Mouse (Mus musculus): ENCODE measurements around the gene Fam129a. TPM values are rescaled to one million over a fixed set of nuclear protein-coding genes. Genes with fewer than 3 reads are reported as not detected.
A peak's percentile ranks its signal among the peaks of the same experiment; 100 is the strongest.

Fam129a gene
- polyA plus RNA-seq, 1 experiment from 2014 or later: 9.5 TPM

DNA sequence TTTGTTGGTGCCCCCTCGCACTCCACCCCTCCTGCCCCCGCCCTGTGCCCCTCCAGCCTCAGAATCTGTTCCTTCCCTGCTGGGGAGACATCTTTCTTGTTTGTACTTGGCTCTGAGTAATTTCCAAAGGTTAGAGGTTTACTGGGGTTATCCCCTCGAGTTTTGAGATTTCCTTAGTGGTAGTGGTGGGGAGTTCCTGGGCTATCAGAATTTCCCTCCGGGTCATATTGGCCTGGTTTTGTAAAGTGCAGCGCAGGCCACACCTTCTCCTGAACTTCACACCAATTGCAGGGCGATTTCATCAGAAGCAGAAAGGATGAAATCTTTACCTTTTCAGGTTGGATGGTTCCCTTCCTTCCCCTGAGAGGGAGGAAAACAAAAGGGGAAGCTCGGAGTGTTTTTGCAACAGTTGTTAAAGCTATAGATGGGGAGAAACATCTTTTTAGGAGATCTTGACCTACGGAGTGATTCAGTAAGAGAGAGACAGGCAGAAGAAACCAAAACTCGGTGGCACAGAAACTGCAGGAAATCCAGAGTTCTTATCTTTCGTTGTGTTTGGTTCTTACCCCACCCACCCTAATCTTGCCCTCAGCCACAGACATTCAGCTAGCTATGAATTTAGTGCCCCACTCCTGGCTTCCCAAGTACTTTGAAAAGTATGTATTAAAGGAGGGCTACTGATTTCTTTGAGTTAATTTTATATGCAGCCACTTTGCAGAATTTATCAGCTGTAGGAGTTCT lies 1.0 kb downstream of the Fam129a start:
- Histone ChIP-seq H3K4me3 (ENCODE audit: inconsistent target) (peak overlapping the region; percentile 76), H3K79me2 (ENCODE audit: inconsistent target) (peaks cover 47% of the 10 kb centered on the region), H3K27ac (peak overlapping the region; percentile 48), H3K36me3 (ENCODE audit: inconsistent target) (0 out of 2 replicates have a peak, but pooled peaks cover 6% of the 10 kb centered on the region)
- WGBS (ENCODE audit: missing documents): 2% methylated on average over 10 of the region's 10 CpGs

- peak overlapping the region; percentile 76; the same call in 1 of the 2 replicates for H3K4me3 ChIP-seq (ENCODE audit: inconsistent target)
- 75% methylated on average over 7 of the region's 7 CpGs for WGBS (ENCODE audit: missing documents)
Observed at GRCm38 (mm10) chr1:151572601-151573320, 1.8 kb downstream of the Fam129a start.

DNA sequence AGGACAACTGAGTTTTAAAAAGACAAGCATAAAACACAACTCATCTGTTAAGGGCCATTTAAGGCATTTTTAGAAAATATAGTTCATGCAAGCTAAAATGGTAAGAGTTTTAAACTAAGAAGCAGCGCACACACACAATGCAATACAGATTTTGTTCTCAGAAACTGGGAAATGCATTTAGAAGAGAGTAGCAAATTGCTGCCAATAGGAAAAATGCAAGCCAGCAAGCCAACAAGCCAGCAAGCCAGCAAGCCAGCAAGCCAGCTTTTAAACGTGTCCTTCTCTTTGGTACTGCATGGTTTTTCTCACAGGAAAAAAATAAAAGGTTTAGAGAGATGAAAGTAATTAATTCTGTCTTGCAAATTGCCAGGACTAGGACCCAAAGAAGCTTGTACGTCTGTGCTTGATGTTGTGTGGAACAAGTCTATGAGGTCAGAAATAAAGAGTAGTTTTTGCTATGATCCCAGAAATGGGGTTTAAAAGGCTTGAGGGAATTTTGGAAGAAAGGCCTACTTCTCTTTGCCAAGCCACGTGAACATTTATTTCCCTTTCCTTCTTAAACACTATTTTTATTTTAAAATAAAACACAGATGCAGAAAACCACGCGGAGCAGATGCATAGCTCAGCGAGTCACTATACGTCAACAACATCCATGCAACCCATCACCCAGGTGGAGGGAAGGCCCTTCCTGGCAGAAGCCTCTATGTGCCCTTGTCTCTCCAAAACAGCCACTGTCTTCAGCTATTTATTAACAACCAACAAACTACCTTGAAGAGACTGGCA lies 9.4 kb downstream of the Fam129a start:
- H3K36me3 ChIP-seq (ENCODE audit: inconsistent target): 0 out of 2 replicates have a peak, but pooled peaks cover 6% of the 10 kb centered on the region
- 88% methylated on average over 8 of the region's 8 CpGs for WGBS (ENCODE audit: missing documents)
- no peak overlapping the region for H3K27ac ChIP-seq
- H3K79me2 ChIP-seq (ENCODE audit: inconsistent target): peaks cover 16% of the 10 kb centered on the region; the same call in 1 of the 2 replicates
- no peak overlapping the region for H3K4me3 ChIP-seq (ENCODE audit: inconsistent target)

More at GRCm38 (mm10) chr1:151572601-151573320, 1.8 kb downstream of the Fam129a start:
- peaks cover 47% of the 10 kb centered on the region for H3K79me2 ChIP-seq (ENCODE audit: inconsistent target)
- no peak overlapping the region for H3K27ac ChIP-seq
- H3K36me3 ChIP-seq (ENCODE audit: inconsistent target): 0 out of 2 replicates have a peak, but pooled peaks cover 6% of the 10 kb centered on the region

GRCm38 (mm10) chr1:151581454-151581853 lies 10.5 kb downstream of the Fam129a start:
- H3K4me3 ChIP-seq (ENCODE audit: inconsistent target): no peak overlapping the region

DNA sequence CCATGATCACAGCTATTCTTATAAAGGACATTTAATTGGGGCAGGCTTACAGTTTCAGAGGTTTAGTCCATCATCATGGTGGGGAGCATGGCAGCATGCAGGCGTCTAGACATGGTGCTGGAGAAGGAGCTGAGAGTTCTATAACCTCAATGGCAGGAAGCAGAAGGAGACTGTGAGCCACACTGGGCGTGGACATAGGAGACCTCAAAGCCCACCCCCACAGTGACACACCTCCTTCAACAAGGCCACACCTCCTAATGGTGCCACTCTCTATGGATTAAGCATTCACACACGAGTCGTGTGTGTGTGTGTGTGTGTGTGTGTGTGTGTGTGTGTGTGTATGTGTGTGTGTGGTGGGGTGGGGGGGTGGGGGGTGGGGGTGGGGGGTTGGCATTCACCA lies 11.0 kb downstream of the Fam129a start:
- 84% methylated on average over 2 of the region's 4 CpGs for WGBS (ENCODE audit: missing documents)
- Histone ChIP-seq H3K27ac (no peak overlapping the region), H3K79me2 (ENCODE audit: inconsistent target) (0 out of 2 replicates have a peak, but pooled peaks cover under 1% of the 10 kb centered on the region), H3K4me3 (ENCODE audit: inconsistent target) (no peak overlapping the region), H3K36me3 (ENCODE audit: inconsistent target) (no peaks in the 10 kb centered on the region)

More at GRCm38 (mm10) chr1:151581454-151581853, 10.5 kb downstream of the Fam129a start:
- H3K36me3 ChIP-seq (ENCODE audit: inconsistent target): 0 out of 2 replicates have a peak, but pooled peaks cover 3% of the 10 kb centered on the region
- H3K27ac ChIP-seq: no peak overlapping the region
- peaks cover 5% of the 10 kb centered on the region; the same call in 1 of the 2 replicates for H3K79me2 ChIP-seq (ENCODE audit: inconsistent target)
- 93% methylated on average over 6 of the region's 6 CpGs for WGBS (ENCODE audit: missing documents)

- no peak overlapping the region for H3K4me3 ChIP-seq (ENCODE audit: inconsistent target)
- no peaks in the 10 kb centered on the region for H3K79me2 ChIP-seq (ENCODE audit: inconsistent target)
- WGBS (ENCODE audit: missing documents): 71% methylated on average over 8 of the region's 8 CpGs
- no peak overlapping the region for H3K27ac ChIP-seq
- no peaks in the 10 kb centered on the region for H3K36me3 ChIP-seq (ENCODE audit: inconsistent target)
Observed at GRCm38 (mm10) chr1:151583457-151584181, 12.6 kb downstream of the Fam129a start.

- no peaks in the 10 kb centered on the region for H3K36me3 ChIP-seq (ENCODE audit: inconsistent target)
- 90% methylated on average over 1 of the region's 1 CpGs for WGBS (ENCODE audit: missing documents)
Observed at GRCm38 (mm10) chr1:151584182-151584471, 13.1 kb downstream of the Fam129a start.

GRCm38 (mm10) chr1:151584565-151585216 lies 13.7 kb downstream of the Fam129a start:
- no peaks in the 10 kb centered on the region for H3K36me3 ChIP-seq (ENCODE audit: inconsistent target)
- no peaks in the 10 kb centered on the region for H3K79me2 ChIP-seq (ENCODE audit: inconsistent target)
- 42% methylated on average over 11 of the region's 11 CpGs for WGBS (ENCODE audit: missing documents)
- H3K27ac ChIP-seq: no peak overlapping the region
- no peak overlapping the region for H3K4me3 ChIP-seq (ENCODE audit: inconsistent target)

More at GRCm38 (mm10) chr1:151584182-151584471, 13.1 kb downstream of the Fam129a start:
- no peaks in the 10 kb centered on the region for H3K79me2 ChIP-seq (ENCODE audit: inconsistent target)
- H3K27ac ChIP-seq: no peak overlapping the region
- no peak overlapping the region for H3K4me3 ChIP-seq (ENCODE audit: inconsistent target)

GRCm38 (mm10) chr1:151585647-151586046 lies 14.7 kb downstream of the Fam129a start:
- no peak overlapping the region for H3K4me3 ChIP-seq (ENCODE audit: inconsistent target)
- no peaks in the 10 kb centered on the region for H3K79me2 ChIP-seq (ENCODE audit: inconsistent target)
- no peak overlapping the region for H3K27ac ChIP-seq
- H3K36me3 ChIP-seq (ENCODE audit: inconsistent target): no peaks in the 10 kb centered on the region
- WGBS (ENCODE audit: missing documents): 49% methylated on average over 4 of the region's 4 CpGs

GRCm38 (mm10) chr1:151592085-151593017 lies 21.4 kb downstream of the Fam129a start:
- Histone ChIP-seq H3K36me3 (ENCODE audit: inconsistent target) (no peaks in the 10 kb centered on the region), H3K79me2 (ENCODE audit: inconsistent target) (0 out of 2 replicates have a peak, but pooled peaks cover 5% of the 10 kb centered on the region), H3K27ac (no peak overlapping the region), H3K4me3 (ENCODE audit: inconsistent target) (no peak overlapping the region)
- 91% methylated on average over 13 of the region's 13 CpGs for WGBS (ENCODE audit: missing documents)

GRCm38 (mm10) chr1:151594906-151595305 lies 23.9 kb downstream of the Fam129a start:
- WGBS (ENCODE audit: missing documents): 87% methylated on average over 4 of the region's 4 CpGs

GRCm38 (mm10) chr1:151595600-151596299 lies 24.8 kb downstream of the Fam129a start:
- H3K79me2 ChIP-seq (ENCODE audit: inconsistent target): 0 out of 2 replicates have a peak, but pooled peaks cover 5% of the 10 kb centered on the region
- H3K27ac ChIP-seq: no peak overlapping the region
- WGBS (ENCODE audit: missing documents): 94% methylated on average over 12 of the region's 12 CpGs

More at GRCm38 (mm10) chr1:151594906-151595305, 23.9 kb downstream of the Fam129a start:
- Histone ChIP-seq H3K27ac (no peak overlapping the region), H3K4me3 (ENCODE audit: inconsistent target) (no peak overlapping the region), H3K36me3 (ENCODE audit: inconsistent target) (no peaks in the 10 kb centered on the region), H3K79me2 (ENCODE audit: inconsistent target) (0 out of 2 replicates have a peak, but pooled peaks cover 5% of the 10 kb centered on the region)

More at GRCm38 (mm10) chr1:151595600-151596299, 24.8 kb downstream of the Fam129a start:
- no peaks in the 10 kb centered on the region for H3K36me3 ChIP-seq (ENCODE audit: inconsistent target)
- H3K4me3 ChIP-seq (ENCODE audit: inconsistent target): no peak overlapping the region
